Mouse (Mus musculus): ENCODE data around the gene Set. TPM values are rescaled to one million over a fixed set of nuclear protein-coding genes. Genes with fewer than 3 reads are reported as not detected.

Gene Set
- 449 and 465 TPM in 2 replicates for polyA plus RNA-seq (2015; fragmentation: Nextera tagmentation; extraction: Ambion mirVana)

GRCm38 (mm10) chr2:30057223-30057904 lies at the start of gene Set:
Gene Set (plus strand): TSS chr2:30057378.
- H3K4me1 ChIP-seq = peaks cover 8% of the 10 kb centered on the region; the same call in 1 of the 2 replicates
- H3K27ac ChIP-seq = no peak within 1 kb of the TSS
- H3K9ac ChIP-seq = no peak within 1 kb of the TSS
- H3K9me3 ChIP-seq = no peaks in the 10 kb centered on the region
- no peak within 1 kb of the TSS for H3K4me2 ChIP-seq
- WGBS = 39% methylated on average over 12 of the region's 12 CpGs
- H3K4me3 ChIP-seq = no peak within 1 kb of the TSS
- ATAC-seq (ENCODE audit: borderline replicate concordance, extremely low read depth, low FRiP score, low TSS enrichment) = no peak
- no peaks in the 10 kb centered on the region for H3K27me3 ChIP-seq
- no peaks in the 10 kb centered on the region for H3K36me3 ChIP-seq

GRCm38 (mm10) chr2:30009101-30009500 lies 48.1 kb upstream of the Set start:
- Histone ChIP-seq H3K36me3 (peaks cover 96% of the 10 kb centered on the region), H3K27me3 (no peaks in the 10 kb centered on the region), H3K4me2 (no peak overlapping the region), H3K4me1 (no peaks in the 10 kb centered on the region), H3K9ac (no peak overlapping the region), H3K27ac (no peak overlapping the region), H3K4me3 (no peak overlapping the region), H3K9me3 (no peaks in the 10 kb centered on the region)
- 15% methylated on average over 1 of the region's 1 CpGs for WGBS
- ATAC-seq (ENCODE audit: borderline replicate concordance, extremely low read depth, low FRiP score, low TSS enrichment) = no peak

GRCm38 (mm10) chr2:30010840-30011281 lies 46.3 kb upstream of the Set start:
- H3K27me3 ChIP-seq = no peaks in the 10 kb centered on the region
- WGBS = 84% methylated on average over 8 of the region's 8 CpGs
- H3K36me3 ChIP-seq = peaks cover 99% of the 10 kb centered on the region
- H3K4me2 ChIP-seq = no peak overlapping the region
- no peaks in the 10 kb centered on the region for H3K4me1 ChIP-seq
- H3K27ac ChIP-seq = no peak overlapping the region
- no peak for ATAC-seq (ENCODE audit: borderline replicate concordance, extremely low read depth, low FRiP score, low TSS enrichment)
- no peaks in the 10 kb centered on the region for H3K9me3 ChIP-seq
- H3K4me3 ChIP-seq = no peak overlapping the region
- H3K9ac ChIP-seq = no peak overlapping the region

DNA sequence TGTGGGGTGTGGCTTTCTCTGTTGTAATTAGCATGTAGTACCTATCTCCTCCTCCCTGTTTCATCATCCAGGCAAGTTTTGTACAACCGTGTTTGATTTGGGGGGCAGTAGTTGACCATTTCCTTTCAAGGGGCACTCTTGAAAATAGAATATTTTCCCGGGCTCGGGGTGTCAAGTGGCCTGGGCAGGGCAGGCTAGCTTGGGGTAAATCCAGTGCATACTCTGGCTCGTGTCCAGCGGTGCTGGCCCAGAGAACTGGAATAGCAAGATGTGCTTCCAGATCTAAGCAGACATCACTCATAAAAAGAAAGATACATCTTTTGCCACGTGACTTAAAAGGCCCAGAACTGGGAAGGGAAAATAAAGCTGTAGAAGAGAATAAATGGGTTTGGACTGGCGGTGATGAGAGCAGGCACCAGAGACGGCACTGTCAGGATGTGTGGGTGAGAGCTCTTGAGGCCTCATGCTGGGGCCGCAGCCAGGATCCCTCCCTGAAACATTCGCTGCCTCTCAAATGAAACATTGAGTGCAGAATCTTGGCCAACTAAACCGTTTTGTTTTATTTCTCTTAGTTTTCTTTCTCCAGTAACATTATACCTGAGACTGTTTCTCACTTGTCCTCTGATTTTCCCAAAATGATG lies 42.7 kb upstream of the Set start:
- H3K27ac ChIP-seq = 0 out of 2 replicates have a peak overlapping the region, but pooled peaks have one; percentile 5
- WGBS = 63% methylated on average over 11 of the region's 11 CpGs
- H3K4me1 ChIP-seq = no peaks in the 10 kb centered on the region
- ATAC-seq (ENCODE audit: borderline replicate concordance, extremely low read depth, low FRiP score, low TSS enrichment) = no peak
- no peaks in the 10 kb centered on the region for H3K27me3 ChIP-seq
- H3K36me3 ChIP-seq = peaks cover 97% of the 10 kb centered on the region
- no peaks in the 10 kb centered on the region for H3K9me3 ChIP-seq
- H3K9ac ChIP-seq = no peak overlapping the region
- H3K4me2 ChIP-seq = no peak overlapping the region
- H3K4me3 ChIP-seq = no peak overlapping the region

DNA sequence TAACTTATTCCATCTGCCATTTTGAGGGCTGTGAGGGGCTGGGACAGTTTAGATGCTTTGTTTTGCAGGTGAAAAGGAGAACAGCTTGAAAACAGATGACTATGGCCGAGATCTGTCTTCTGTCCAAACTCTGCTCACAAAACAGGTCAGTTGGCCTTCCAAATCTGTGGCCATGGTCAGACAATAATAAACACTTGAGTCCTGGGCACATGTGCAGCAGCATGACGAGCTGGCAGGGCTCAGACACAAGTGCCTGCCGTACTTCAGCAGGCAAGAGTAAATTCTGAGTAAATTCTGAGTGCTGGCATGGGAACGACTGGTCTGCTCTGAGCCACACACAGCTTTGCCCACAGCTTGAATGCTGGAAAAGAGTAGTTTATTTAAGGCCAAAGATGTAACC lies 31.7 kb upstream of the Set start:
- no peaks in the 10 kb centered on the region for H3K27me3 ChIP-seq
- H3K9me3 ChIP-seq = no peaks in the 10 kb centered on the region
- no peak overlapping the region for H3K9ac ChIP-seq
- WGBS = 76% methylated on average over 4 of the region's 4 CpGs
- ATAC-seq (ENCODE audit: borderline replicate concordance, extremely low read depth, low FRiP score, low TSS enrichment) = no peak
- no peaks in the 10 kb centered on the region for H3K4me1 ChIP-seq
- no peak overlapping the region for H3K4me2 ChIP-seq
- H3K4me3 ChIP-seq = no peak overlapping the region
- peaks cover 97% of the 10 kb centered on the region for H3K36me3 ChIP-seq
- no peak overlapping the region for H3K27ac ChIP-seq

DNA sequence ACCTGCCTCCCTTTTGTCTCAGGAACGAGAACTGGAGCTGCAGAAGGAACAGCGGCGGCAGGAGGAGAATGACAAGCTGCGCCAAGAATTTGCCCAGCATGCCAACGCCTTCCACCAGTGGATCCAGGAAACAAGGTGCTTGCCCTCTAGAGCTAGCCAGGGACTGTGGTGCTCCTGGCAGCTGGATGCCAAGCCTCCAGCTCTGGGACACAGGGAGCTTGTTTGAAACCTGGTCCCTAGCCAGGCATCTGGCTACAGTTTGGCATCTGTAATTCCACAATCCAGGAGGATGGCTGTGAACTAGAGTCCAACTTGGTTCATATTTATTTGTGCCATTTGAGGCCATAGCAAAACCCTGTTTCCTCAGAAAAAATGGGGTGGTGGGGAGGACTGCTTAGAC lies 30.2 kb upstream of the Set start:
- Histone ChIP-seq H3K9me3 (no peaks in the 10 kb centered on the region), H3K27me3 (no peaks in the 10 kb centered on the region), H3K4me3 (no peak overlapping the region), H3K4me1 (no peaks in the 10 kb centered on the region), H3K9ac (no peak overlapping the region), H3K27ac (no peak overlapping the region), H3K4me2 (no peak overlapping the region), H3K36me3 (peaks cover 97% of the 10 kb centered on the region)
- ATAC-seq (ENCODE audit: borderline replicate concordance, extremely low read depth, low FRiP score, low TSS enrichment) = no peak
- WGBS = 91% methylated on average over 5 of the region's 5 CpGs

GRCm38 (mm10) chr2:30032244-30032846 lies 24.8 kb upstream of the Set start:
- Histone ChIP-seq H3K9me3 (no peaks in the 10 kb centered on the region), H3K4me1 (no peaks in the 10 kb centered on the region), H3K4me3 (no peak overlapping the region), H3K36me3 (peaks cover 47% of the 10 kb centered on the region), H3K9ac (no peak overlapping the region), H3K27me3 (no peaks in the 10 kb centered on the region), H3K4me2 (no peak overlapping the region), H3K27ac (no peak overlapping the region)
- no peak for ATAC-seq (ENCODE audit: borderline replicate concordance, extremely low read depth, low FRiP score, low TSS enrichment)
- WGBS = 58% methylated on average over 11 of the region's 11 CpGs

DNA sequence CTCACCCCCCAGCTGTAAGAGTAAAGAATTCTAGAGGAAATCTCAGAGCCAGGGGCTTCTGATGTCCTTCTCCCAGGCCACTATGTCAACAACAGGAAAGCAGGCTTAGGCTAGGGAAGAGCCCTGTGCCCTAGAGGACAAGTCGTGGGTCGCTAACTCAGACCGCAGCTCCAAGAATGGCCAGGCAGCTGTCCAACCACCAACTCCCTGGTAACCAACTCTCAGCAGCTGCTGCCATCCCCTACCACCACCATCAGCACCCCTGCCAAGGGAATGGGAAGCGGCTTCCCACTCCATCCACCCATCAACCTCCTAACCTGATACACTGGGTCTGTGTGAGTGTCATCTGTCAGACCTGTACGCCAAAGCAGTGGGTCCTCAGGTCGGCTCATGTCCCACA lies 24.2 kb upstream of the Set start:
- H3K36me3 ChIP-seq = peaks cover 43% of the 10 kb centered on the region
- H3K27ac ChIP-seq = no peak overlapping the region
- WGBS = 73% methylated on average over 6 of the region's 6 CpGs
- H3K9ac ChIP-seq = no peak overlapping the region
- H3K4me1 ChIP-seq = no peaks in the 10 kb centered on the region
- ATAC-seq (ENCODE audit: borderline replicate concordance, extremely low read depth, low FRiP score, low TSS enrichment) = no peak
- no peaks in the 10 kb centered on the region for H3K27me3 ChIP-seq
- no peak overlapping the region for H3K4me3 ChIP-seq
- no peaks in the 10 kb centered on the region for H3K9me3 ChIP-seq
- H3K4me2 ChIP-seq = no peak overlapping the region

GRCm38 (mm10) chr2:30037762-30038161 lies 19.4 kb upstream of the Set start:
- ATAC-seq (ENCODE audit: borderline replicate concordance, extremely low read depth, low FRiP score, low TSS enrichment) = no peak
- H3K27me3 ChIP-seq = no peaks in the 10 kb centered on the region
- H3K9ac ChIP-seq = no peak overlapping the region
- no peaks in the 10 kb centered on the region for H3K9me3 ChIP-seq
- H3K36me3 ChIP-seq = 0 out of 2 replicates have a peak, but pooled peaks cover 2% of the 10 kb centered on the region
- no peak overlapping the region for H3K4me3 ChIP-seq
- H3K4me2 ChIP-seq = no peak overlapping the region
- no peaks in the 10 kb centered on the region for H3K4me1 ChIP-seq
- 86% methylated on average over 2 of the region's 2 CpGs for WGBS
- H3K27ac ChIP-seq = no peak overlapping the region

DNA sequence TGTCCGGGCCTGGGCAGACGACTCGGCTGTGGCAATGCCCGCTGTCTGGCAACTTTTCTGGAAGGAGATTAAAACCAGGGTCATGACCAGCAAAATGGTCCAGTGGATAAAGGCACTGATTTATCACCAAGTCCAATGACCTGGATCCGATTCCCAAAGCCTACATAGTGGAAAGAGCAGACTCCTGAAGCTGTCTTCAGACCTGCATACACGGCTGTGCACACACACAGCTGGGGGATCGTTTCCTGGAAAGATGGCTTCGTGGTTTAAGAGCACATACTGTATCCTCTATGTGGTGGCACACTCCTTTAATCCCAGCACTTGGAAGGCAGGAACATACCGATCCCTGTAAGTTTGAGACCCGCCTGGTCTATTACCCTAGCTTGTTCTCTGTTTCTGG lies 18.8 kb upstream of the Set start:
- Histone ChIP-seq H3K27ac (no peak overlapping the region), H3K4me1 (no peaks in the 10 kb centered on the region), H3K9ac (no peak overlapping the region), H3K4me3 (no peak overlapping the region), H3K36me3 (0 out of 2 replicates have a peak, but pooled peaks cover 2% of the 10 kb centered on the region), H3K27me3 (no peaks in the 10 kb centered on the region), H3K4me2 (no peak overlapping the region), H3K9me3 (no peaks in the 10 kb centered on the region)
- no peak for ATAC-seq (ENCODE audit: borderline replicate concordance, extremely low read depth, low FRiP score, low TSS enrichment)
- 88% methylated on average over 10 of the region's 10 CpGs for WGBS

GRCm38 (mm10) chr2:30039687-30040086 lies 17.5 kb upstream of the Set start:
- H3K27ac ChIP-seq = no peak overlapping the region
- ATAC-seq (ENCODE audit: borderline replicate concordance, extremely low read depth, low FRiP score, low TSS enrichment) = no peak
- no peaks in the 10 kb centered on the region for H3K27me3 ChIP-seq
- no peak overlapping the region for H3K4me2 ChIP-seq
- H3K9ac ChIP-seq = no peak overlapping the region
- no peaks in the 10 kb centered on the region for H3K4me1 ChIP-seq
- H3K9me3 ChIP-seq = no peaks in the 10 kb centered on the region
- H3K36me3 ChIP-seq = 0 out of 2 replicates have a peak, but pooled peaks cover 2% of the 10 kb centered on the region
- H3K4me3 ChIP-seq = no peak overlapping the region

DNA sequence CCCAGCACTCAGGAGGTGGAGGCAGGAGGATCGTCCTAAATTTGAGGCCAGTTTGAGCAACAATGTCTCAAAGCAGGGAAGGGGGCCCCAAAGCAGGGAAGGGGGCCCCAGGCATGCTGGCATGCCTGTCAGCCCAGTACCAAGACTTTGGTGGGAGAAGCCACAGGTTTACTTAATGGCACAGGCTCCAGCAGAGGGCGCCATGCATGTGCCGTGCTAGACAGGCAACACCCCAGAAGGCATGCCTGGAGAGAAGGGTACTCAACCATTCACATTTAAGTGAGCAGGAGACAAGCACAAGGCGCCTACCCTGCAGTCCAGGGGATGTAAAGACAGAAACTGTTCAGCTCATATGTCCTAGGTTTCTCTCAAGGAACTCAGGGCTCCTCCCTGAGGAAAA lies 14.7 kb upstream of the Set start:
- H3K9ac ChIP-seq = no peak overlapping the region
- H3K4me1 ChIP-seq = no peaks in the 10 kb centered on the region
- H3K36me3 ChIP-seq = 0 out of 2 replicates have a peak, but pooled peaks cover 4% of the 10 kb centered on the region
- H3K4me3 ChIP-seq = no peak overlapping the region
- 3% methylated on average over 4 of the region's 4 CpGs for WGBS
- ATAC-seq (ENCODE audit: borderline replicate concordance, extremely low read depth, low FRiP score, low TSS enrichment) = peak; percentile 43; the same call in 1 of the 2 replicates
- H3K4me2 ChIP-seq = no peak overlapping the region
- H3K27ac ChIP-seq = no peak overlapping the region
- H3K9me3 ChIP-seq = no peaks in the 10 kb centered on the region
- H3K27me3 ChIP-seq = no peaks in the 10 kb centered on the region

Data from lung, embryonic 15.5 days (tissue).